Mouse (Mus musculus) heart, adult 2 months (tissue): ENCODE measurements around the gene Atp2a1.

Source experiments
- CTCF ChIP-seq: fragments of 200-600 bp; IDR thresholded peaks from 2 replicates; pipeline ENCODE4 v1.8.1; 2022; ENCODE audit warnings: antibody characterized with exemption, mild to moderate bottlenecking, moderate library complexity
- POLR2A ChIP-seq: fragments of 200-500 bp; IDR thresholded peaks from 2 replicates; pipeline ENCODE4 v1.6.1; 2011; ENCODE audit warnings: mild to moderate bottlenecking, low read depth, low read length, control low read depth; ENCODE audit not compliant: insufficient read depth

- TF ChIP-seq CTCF (no peak), POLR2A (no peak)
These were observed 9.0 kb downstream of the Atp2a1 start for GRCm38 (mm10) chr7:126453861-126454260.
